Mouse (Mus musculus): ENCODE measurements around the gene Plac9a. TPM values are rescaled to one million over a fixed set of nuclear protein-coding genes. Genes with fewer than 3 reads are reported as not detected.

Gene Plac9a
- polyA plus RNA-seq, 1 experiment: 0.10 TPM

- TF ChIP-seq MYOG (IDR thresholded peaks at IDR 0.05; ENCODE audit: control insufficient read depth in 1 of 3, insufficient read depth in 1 of 3, insufficient read length in 2 of 3, low read depth in 2 of 3): peak in 1 of 3 experiments; percentile 20
- TF ChIP-seq REST (IDR thresholded peaks at IDR 0.05; ENCODE audit: insufficient read depth, insufficient read length): no peak
- TF ChIP-seq MYOD1 (IDR thresholded peaks at IDR 0.05; ENCODE audit: control insufficient read depth in 1 of 3, insufficient read length in 2 of 3, low read depth in 2 of 3): peak in 1 of 3 experiments; percentile 32
- no peak for TF ChIP-seq MAX (IDR thresholded peaks at IDR 0.05; ENCODE audit: low read depth)
- peak overlapping the region; percentile 75 for H3K4me2 ChIP-seq (ENCODE audit: low read depth)
- H3K79me2 ChIP-seq (ENCODE audit: control insufficient read depth, insufficient read depth): peaks cover 12% of the 10 kb centered on the region
- no peak overlapping the region for H3K4me3 ChIP-seq
- no peaks in the 10 kb centered on the region for H3K27me3 ChIP-seq (ENCODE audit: control insufficient read depth, insufficient read depth, insufficient read length)
- H3ac ChIP-seq (ENCODE audit: control insufficient read depth, insufficient read length): no peak overlapping the region
- no peaks in the 10 kb centered on the region for H3K36me3 ChIP-seq (ENCODE audit: control insufficient read depth, insufficient read depth)
Observed at GRCm38 (mm10) chr14:25867834-25868233, 35.1 kb downstream of the Plac9a start.

- TF ChIP-seq MYOG (IDR thresholded peaks at IDR 0.05; ENCODE audit: control insufficient read depth in 1 of 3, insufficient read depth in 1 of 3, insufficient read length in 2 of 3, low read depth in 2 of 3): peak in 1 of 3 experiments; percentile 44
- TF ChIP-seq MYOD1 (IDR thresholded peaks at IDR 0.05; ENCODE audit: control insufficient read depth in 1 of 3, insufficient read length in 2 of 3, low read depth in 2 of 3): peak in 1 of 3 experiments; percentile 30
- no peak for TF ChIP-seq TCF3 (IDR thresholded peaks at IDR 0.05; ENCODE audit: insufficient read length, low read depth)
- Histone ChIP-seq H3K4me2 (ENCODE audit: low read depth) (peak overlapping the region; percentile 75), H3K4me3 (peak overlapping the region; percentile 7), H3ac (ENCODE audit: control insufficient read depth, insufficient read length) (no peak overlapping the region), H3K27me3 (ENCODE audit: control insufficient read depth, insufficient read depth, insufficient read length) (no peaks in the 10 kb centered on the region), H3K79me2 (ENCODE audit: control insufficient read depth, insufficient read depth) (peaks cover 19% of the 10 kb centered on the region), H3K36me3 (ENCODE audit: control insufficient read depth, insufficient read depth) (no peaks in the 10 kb centered on the region)
Observed at GRCm38 (mm10) chr14:25866832-25867231, 36.1 kb downstream of the Plac9a start.

GRCm38 (mm10) chr14:25866384-25866783, 36.5 kb downstream of the Plac9a start:
- Histone ChIP-seq H3K27me3 (ENCODE audit: control insufficient read depth, insufficient read depth, insufficient read length) (no peaks in the 10 kb centered on the region), H3K4me2 (ENCODE audit: low read depth) (peak overlapping the region; percentile 75), H3ac (ENCODE audit: control insufficient read depth, insufficient read length) (no peak overlapping the region), H3K79me2 (ENCODE audit: control insufficient read depth, insufficient read depth) (peaks cover 20% of the 10 kb centered on the region), H3K4me3 (peak overlapping the region; percentile 7), H3K36me3 (ENCODE audit: control insufficient read depth, insufficient read depth) (no peaks in the 10 kb centered on the region)
- peak; percentile 39 to 83 (median 59) for TF ChIP-seq MYOD1 (IDR thresholded peaks at IDR 0.05; ENCODE audit: control insufficient read depth in 1 of 3, insufficient read length in 2 of 3, low read depth in 2 of 3)
- no peak for TF ChIP-seq MAX (IDR thresholded peaks at IDR 0.05; ENCODE audit: low read depth)
- TF ChIP-seq SRF (IDR thresholded peaks at IDR 0.05; ENCODE audit: control insufficient read depth, insufficient read length, low read depth): no peak
- no peak for TF ChIP-seq E2F4 (IDR thresholded peaks at IDR 0.05; ENCODE audit: insufficient read depth)
- TF ChIP-seq MYOG (IDR thresholded peaks at IDR 0.05; ENCODE audit: control insufficient read depth in 1 of 3, insufficient read depth in 1 of 3, insufficient read length in 2 of 3, low read depth in 2 of 3): peak; percentile 51 to 84 (median 76)
- peak; percentile 68 for TF ChIP-seq TCF12 (IDR thresholded peaks at IDR 0.05; ENCODE audit: insufficient read depth, poor library complexity, severe bottlenecking)
- TF ChIP-seq USF1 (IDR thresholded peaks at IDR 0.05; ENCODE audit: low read depth): no peak
- peak; percentile 21 for TF ChIP-seq TCF3 (IDR thresholded peaks at IDR 0.05; ENCODE audit: insufficient read length, low read depth)

- Histone ChIP-seq H3K27me3 (ENCODE audit: control insufficient read depth, insufficient read depth, insufficient read length) (no peaks in the 10 kb centered on the region), H3K4me2 (ENCODE audit: low read depth) (peak overlapping the region; percentile 19), H3K36me3 (ENCODE audit: control insufficient read depth, insufficient read depth) (no peaks in the 10 kb centered on the region), H3K4me3 (no peak overlapping the region), H3ac (ENCODE audit: control insufficient read depth, insufficient read length) (no peak overlapping the region), H3K79me2 (ENCODE audit: control insufficient read depth, insufficient read depth) (peaks cover 29% of the 10 kb centered on the region)
- TF ChIP-seq E2F4 (IDR thresholded peaks at IDR 0.05; ENCODE audit: insufficient read depth) (no peak), MYOG (IDR thresholded peaks at IDR 0.05; ENCODE audit: control insufficient read depth in 1 of 3, insufficient read depth in 1 of 3, insufficient read length in 2 of 3, low read depth in 2 of 3) (no peak), TCF3 (IDR thresholded peaks at IDR 0.05; ENCODE audit: insufficient read length, low read depth) (no peak), CEBPB (IDR thresholded peaks at IDR 0.05; ENCODE audit: insufficient read depth, poor library complexity, severe bottlenecking) (no peak), POLR2AphosphoS2 (IDR thresholded peaks at IDR 0.05; ENCODE audit: insufficient read length, low read depth) (no peak), REST (IDR thresholded peaks at IDR 0.05; ENCODE audit: insufficient read depth, insufficient read length) (no peak), SRF (IDR thresholded peaks at IDR 0.05; ENCODE audit: control insufficient read depth, insufficient read length, low read depth) (no peak), MYOD1 (IDR thresholded peaks at IDR 0.05; ENCODE audit: control insufficient read depth in 1 of 3, insufficient read length in 2 of 3, low read depth in 2 of 3) (no peak), POLR2A (IDR thresholded peaks at IDR 0.05; ENCODE audit: insufficient read length, low read depth) (no peak), MAX (IDR thresholded peaks at IDR 0.05; ENCODE audit: low read depth) (no peak), USF1 (IDR thresholded peaks at IDR 0.05; ENCODE audit: low read depth) (no peak), TCF12 (IDR thresholded peaks at IDR 0.05; ENCODE audit: insufficient read depth, poor library complexity, severe bottlenecking) (no peak)
Observed at GRCm38 (mm10) chr14:25865251-25865650, 37.6 kb downstream of the Plac9a start.

- H3K79me2 ChIP-seq (ENCODE audit: control insufficient read depth, insufficient read depth): peaks cover 45% of the 10 kb centered on the region
- H3K27me3 ChIP-seq (ENCODE audit: control insufficient read depth, insufficient read depth, insufficient read length): no peaks in the 10 kb centered on the region
- peak overlapping the region; percentile 4 for H3K4me2 ChIP-seq (ENCODE audit: low read depth)
- no peaks in the 10 kb centered on the region for H3K36me3 ChIP-seq (ENCODE audit: control insufficient read depth, insufficient read depth)
- no peak overlapping the region for H3K4me3 ChIP-seq
- H3ac ChIP-seq (ENCODE audit: control insufficient read depth, insufficient read length): no peak overlapping the region
- TF ChIP-seq E2F4 (IDR thresholded peaks at IDR 0.05; ENCODE audit: insufficient read depth): no peak
- no peak for TF ChIP-seq TCF3 (IDR thresholded peaks at IDR 0.05; ENCODE audit: insufficient read length, low read depth)
- peak; percentile 36 for TF ChIP-seq TCF12 (IDR thresholded peaks at IDR 0.05; ENCODE audit: insufficient read depth, poor library complexity, severe bottlenecking)
- no peak for TF ChIP-seq POLR2AphosphoS2 (IDR thresholded peaks at IDR 0.05; ENCODE audit: insufficient read length, low read depth)
- TF ChIP-seq SRF (IDR thresholded peaks at IDR 0.05; ENCODE audit: control insufficient read depth, insufficient read length, low read depth): no peak
- TF ChIP-seq MYOG (IDR thresholded peaks at IDR 0.05; ENCODE audit: control insufficient read depth in 1 of 3, insufficient read depth in 1 of 3, insufficient read length in 2 of 3, low read depth in 2 of 3): peak in 2 of 3 experiments; percentile 21 to 55
Observed at GRCm38 (mm10) chr14:25863721-25864120, 39.2 kb downstream of the Plac9a start.

All from myocyte (in vitro differentiated cells).